Comparison of ENCODE assay signal across 21 mouse cellular contexts in genomic region chr2:100785392-100785791, GRCm38 (mm10).
DNase-seq lines count a peak whose midpoint lies in the region; ATAC-seq and TF ChIP-seq lines count a peak whose summit lies in the region.
"Had no signal": no experiment of that assay in that cellular context is flagged by ENCODE, and none has a peak within 500 bp of the region (broad histone marks: within the 10 kb centered on the region; RNA-seq: fewer than 3 reads in every experiment).

No protein-coding gene starts in this region.

- peak; percentile 54 for ATAC-seq in forebrain, embryonic 16.5 days
- ATAC-seq in forebrain, embryonic 13.5 days: no peak; the same call in 1 of the 2 replicates
- no peak for ATAC-seq in hindbrain, embryonic 11.5 days (ENCODE audit: low FRiP score)
- no peak for ATAC-seq in hindbrain, postnatal 0 days

- H3K9ac ChIP-seq in forebrain, embryonic 16.5 days (replicated peaks; ENCODE audit: low read depth, low read length): no peak overlapping the region
- H3K9ac ChIP-seq in forebrain, embryonic 13.5 days: no peak overlapping the region
- H3K9ac ChIP-seq in hindbrain, embryonic 11.5 days (ENCODE audit: low read depth, low read length): no peak overlapping the region
- no peak overlapping the region for H3K9ac ChIP-seq in hindbrain, postnatal 0 days (replicated peaks; ENCODE audit: low read length)
- H3K9ac ChIP-seq: embryonic facial prominence, embryonic 13.5 days; embryonic facial prominence, embryonic 15.5 days; forebrain, embryonic 12.5 days had no signal

- no peaks in the 10 kb centered on the region for H3K4me1 ChIP-seq in forebrain, embryonic 16.5 days (replicated peaks; ENCODE audit: control insufficient read depth, insufficient read depth, low read length)
- H3K4me1 ChIP-seq in forebrain, embryonic 13.5 days: no peaks in the 10 kb centered on the region
- H3K4me1 ChIP-seq in hindbrain, embryonic 11.5 days (replicated peaks; ENCODE audit: control insufficient read depth, insufficient read depth, low read length): no peaks in the 10 kb centered on the region
- H3K4me1 ChIP-seq in hindbrain, postnatal 0 days (ENCODE audit: insufficient read depth, low read length): no peaks in the 10 kb centered on the region
- H3K4me1 ChIP-seq: embryonic facial prominence, embryonic 13.5 days; embryonic facial prominence, embryonic 15.5 days; forebrain, embryonic 12.5 days had no signal

- no peak for TF ChIP-seq CTCF in hindbrain, postnatal 0 days (IDR thresholded peaks at IDR 0.05; ENCODE audit: low read depth)
- TF ChIP-seq CTCF in brain, embryonic 14.5 days (IDR thresholded peaks at IDR 0.05; ENCODE audit: borderline replicate concordance, extremely low read depth, insufficient read depth, insufficient read length): no peak

- no peaks in the 10 kb centered on the region for H3K27me3 ChIP-seq in forebrain, embryonic 16.5 days (replicated peaks; ENCODE audit: control insufficient read depth, insufficient read depth, low read length)
- H3K27me3 ChIP-seq in forebrain, embryonic 13.5 days: no peaks in the 10 kb centered on the region
- no peaks in the 10 kb centered on the region for H3K27me3 ChIP-seq in hindbrain, embryonic 11.5 days (ENCODE audit: control insufficient read depth, insufficient read depth, low read length)
- H3K27me3 ChIP-seq in hindbrain, postnatal 0 days (ENCODE audit: insufficient read depth, low read length): no peaks in the 10 kb centered on the region
- H3K27me3 ChIP-seq: embryonic facial prominence, embryonic 13.5 days; embryonic facial prominence, embryonic 15.5 days; forebrain, embryonic 12.5 days had no signal

- DNase-seq in hindbrain, embryonic 11.5 days (ENCODE audit: low spot score): peak; percentile 2
- no peak for DNase-seq in hindbrain, postnatal 0 days (ENCODE audit: low spot score)
- peak; percentile 5 for DNase-seq in brain, adult 2 months (ENCODE audit: low read depth, low spot score)
- peak; percentile 17 for DNase-seq in brain, embryonic 14.5 days (ENCODE audit: low read depth)
- DNase-seq in right cerebral cortex, adult 2 months (ENCODE audit: low spot score in 2 of 2): no peak
- DNase-seq: adrenal gland, adult 2 months; adrenal gland, postnatal 10 days; adrenal gland, postnatal 25 days; cerebellum, adult 11 months; cerebellum, adult 18-20 months; cerebellum, adult 8-10 months; cerebellum, adult 9-11 months; cerebellum, postnatal 14 days; cerebellum, postnatal 36 days; embryo, embryonic 11 days had no signal

- 41% methylated on average over 2 of the region's 2 CpGs for WGBS in forebrain, embryonic 16.5 days
- 59% methylated on average over 2 of the region's 2 CpGs for WGBS in forebrain, embryonic 13.5 days
- 51% methylated on average over 2 of the region's 2 CpGs for WGBS in hindbrain, embryonic 11.5 days
- WGBS in hindbrain, postnatal 0 days: 40% methylated on average over 2 of the region's 2 CpGs

- no peak overlapping the region for H3K4me3 ChIP-seq in forebrain, embryonic 16.5 days (replicated peaks; ENCODE audit: low read length)
- no peak overlapping the region for H3K4me3 ChIP-seq in forebrain, embryonic 13.5 days
- H3K4me3 ChIP-seq in hindbrain, embryonic 11.5 days (ENCODE audit: low read depth, low read length): no peak overlapping the region
- H3K4me3 ChIP-seq in hindbrain, postnatal 0 days (ENCODE audit: low read length): no peak overlapping the region
- H3K4me3 ChIP-seq: embryonic facial prominence, embryonic 13.5 days; embryonic facial prominence, embryonic 15.5 days; erythroblast, embryonic 14.5 days; forebrain, embryonic 12.5 days had no signal

- no peaks in the 10 kb centered on the region for H3K9me3 ChIP-seq in forebrain, embryonic 16.5 days (ENCODE audit: control insufficient read depth, low read length)
- H3K9me3 ChIP-seq in forebrain, embryonic 13.5 days (replicated peaks): no peaks in the 10 kb centered on the region
- H3K9me3 ChIP-seq in hindbrain, embryonic 11.5 days (ENCODE audit: control insufficient read depth, low read length): no peaks in the 10 kb centered on the region
- H3K9me3 ChIP-seq in hindbrain, postnatal 0 days (ENCODE audit: low read length): no peaks in the 10 kb centered on the region
- H3K9me3 ChIP-seq: embryonic facial prominence, embryonic 13.5 days; embryonic facial prominence, embryonic 15.5 days; forebrain, embryonic 12.5 days had no signal

- H3K4me2 ChIP-seq in forebrain, embryonic 16.5 days (ENCODE audit: low read length): no peak overlapping the region
- H3K4me2 ChIP-seq in forebrain, embryonic 13.5 days: no peak overlapping the region
- H3K4me2 ChIP-seq in hindbrain, embryonic 11.5 days (replicated peaks; ENCODE audit: low read depth, low read length): no peak overlapping the region
- no peak overlapping the region for H3K4me2 ChIP-seq in hindbrain, postnatal 0 days (ENCODE audit: low read depth, low read length)
- H3K4me2 ChIP-seq: embryonic facial prominence, embryonic 13.5 days; embryonic facial prominence, embryonic 15.5 days; forebrain, embryonic 12.5 days had no signal

- no peaks in the 10 kb centered on the region for H3K36me3 ChIP-seq in forebrain, embryonic 16.5 days (ENCODE audit: control insufficient read depth, insufficient read depth)
- no peaks in the 10 kb centered on the region for H3K36me3 ChIP-seq in forebrain, embryonic 13.5 days (ENCODE audit: poor library complexity, severe bottlenecking)
- no peaks in the 10 kb centered on the region for H3K36me3 ChIP-seq in hindbrain, embryonic 11.5 days (ENCODE audit: control insufficient read depth, insufficient read depth, low read length)
- H3K36me3 ChIP-seq in hindbrain, postnatal 0 days (ENCODE audit: insufficient read depth, low read length): no peaks in the 10 kb centered on the region
- H3K36me3 ChIP-seq: embryonic facial prominence, embryonic 13.5 days; embryonic facial prominence, embryonic 15.5 days; forebrain, embryonic 12.5 days had no signal

- H3K27ac ChIP-seq in forebrain, embryonic 16.5 days (ENCODE audit: low read length): no peak overlapping the region
- no peak overlapping the region for H3K27ac ChIP-seq in forebrain, embryonic 13.5 days
- no peak overlapping the region for H3K27ac ChIP-seq in hindbrain, embryonic 11.5 days (ENCODE audit: low read depth, low read length)
- no peak overlapping the region for H3K27ac ChIP-seq in hindbrain, postnatal 0 days
- H3K27ac ChIP-seq: embryonic facial prominence, embryonic 13.5 days; embryonic facial prominence, embryonic 15.5 days; forebrain, embryonic 12.5 days had no signal

- no peak for TF ChIP-seq POLR2A in brain, embryonic 14.5 days (IDR thresholded peaks at IDR 0.05; ENCODE audit: borderline replicate concordance, extremely low read depth, insufficient read depth, insufficient read length, poor library complexity, severe bottlenecking)

Comparison
In these comparisons a context has a peak if more than half of its experiments do, and no peak if none do; other contexts are left out.
1. DNase-seq: peak in hindbrain, embryonic 11.5 days (single experiment), brain, adult 2 months (single experiment) and brain, embryonic 14.5 days (single experiment); none in hindbrain, postnatal 0 days (single experiment) and right cerebral cortex, adult 2 months (0 of 2).